Mouse (Mus musculus): ENCODE measurements around the gene Cradd.

Cradd gene

GRCm38 (mm10) chr10:95195719-95196118, 128.2 kb downstream of the Cradd start:
- no peak for DNase-seq

- no peak for DNase-seq
Measured at GRCm38 (mm10) chr10:95194776-95195175, 129.2 kb downstream of the Cradd start.

- no peak for DNase-seq
Measured at GRCm38 (mm10) chr10:95193875-95194281, 130.1 kb downstream of the Cradd start.

GRCm38 (mm10) chr10:95191881-95192280, 132.1 kb downstream of the Cradd start:
- no peak for DNase-seq

- DNase-seq, result no peak
Measured at GRCm38 (mm10) chr10:95191151-95191655, 132.7 kb downstream of the Cradd start.

GRCm38 (mm10) chr10:95189550-95190211, 134.3 kb downstream of the Cradd start:
- no peak for DNase-seq

GRCm38 (mm10) chr10:95184210-95184609, 139.7 kb downstream of the Cradd start:
- no peak for DNase-seq

GRCm38 (mm10) chr10:95183051-95183450, 140.9 kb downstream of the Cradd start:
- peak in 1 of 2 experiments; percentile 13 for DNase-seq

GRCm38 (mm10) chr10:95182405-95182804, 141.5 kb downstream of the Cradd start:
- DNase-seq, result no peak

- no peak for DNase-seq
Measured at GRCm38 (mm10) chr10:95181553-95181952, 142.4 kb downstream of the Cradd start.

GRCm38 (mm10) chr10:95180900-95181299, 143.0 kb downstream of the Cradd start:
- no peak for DNase-seq

- no peak for DNase-seq
Measured at GRCm38 (mm10) chr10:95180177-95180576, 143.8 kb downstream of the Cradd start.

- DNase-seq, result no peak
Measured at GRCm38 (mm10) chr10:95178785-95179184, 145.1 kb downstream of the Cradd start.

- no peak for DNase-seq
Measured at GRCm38 (mm10) chr10:95175423-95176120, 148.4 kb downstream of the Cradd start.

- DNase-seq, result no peak
Measured at GRCm38 (mm10) chr10:95174260-95174659, 149.7 kb downstream of the Cradd start.

GRCm38 (mm10) chr10:95170721-95171354, 153.1 kb downstream of the Cradd start:
- no peak for DNase-seq

- DNase-seq, result no peak
Measured at GRCm38 (mm10) chr10:95164949-95165348, 159.0 kb downstream of the Cradd start.

- DNase-seq, result no peak
Measured at GRCm38 (mm10) chr10:95162691-95163374, 161.1 kb downstream of the Cradd start.

GRCm38 (mm10) chr10:95159675-95160256, 164.2 kb downstream of the Cradd start:
- DNase-seq, result no peak

- no peak for DNase-seq
Measured at GRCm38 (mm10) chr10:95156410-95156809, 167.5 kb downstream of the Cradd start.

- DNase-seq, result no peak
Measured at GRCm38 (mm10) chr10:95154675-95155074, 169.3 kb downstream of the Cradd start.

GRCm38 (mm10) chr10:95153224-95153623, 170.7 kb downstream of the Cradd start:
- no peak for DNase-seq
